Mouse (Mus musculus) layer of hippocampus, postnatal 10 days (tissue): ENCODE measurements at regions not wholly inside any gene's neighbourhood (a gene's known extent, or its start where the extent isn't known, plus 50 kb on each side); places are given as distances from the start of the nearest gene placed in this dataset.

ENCODE experiments used
- DNase-seq, 2 experiments: peaks; one replicate each; pipeline ENCODE4 v3.0.0; 2021; ENCODE audit warnings: low spot score in 2 of 2

GRCm38 (mm10) chr11:41533009-41533408 lies 467.6 kb downstream of the Gabrg2 start:
- no peak for DNase-seq

- no peak for DNase-seq
Measured at GRCm38 (mm10) chr11:41531971-41532896, 468.4 kb downstream of the Gabrg2 start.

DNA sequence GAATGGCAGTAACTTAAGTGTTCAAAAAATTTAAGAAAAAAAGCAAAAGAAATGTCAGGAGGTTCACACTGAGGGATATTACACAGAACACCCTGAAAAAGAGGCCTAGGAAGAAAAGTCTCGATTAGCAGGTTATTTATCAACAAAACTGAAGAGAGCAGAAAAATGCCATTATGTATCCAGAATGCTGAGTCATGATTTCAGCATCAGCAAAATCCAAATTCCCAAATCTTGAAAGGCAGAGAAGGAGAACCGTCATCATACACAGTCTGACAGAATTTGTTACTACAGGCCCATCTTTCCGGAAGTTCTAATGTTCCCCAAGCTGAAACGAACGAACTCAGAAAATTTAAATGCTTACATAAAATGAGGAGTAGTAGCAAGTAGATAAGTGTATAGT lies 475.7 kb downstream of the Gabrg2 start:
- DNase-seq, result no peak

GRCm38 (mm10) chr11:41493277-41493676 lies 507.4 kb downstream of the Gabrg2 start:
- DNase-seq, result peak; percentile 17 to 20

DNA sequence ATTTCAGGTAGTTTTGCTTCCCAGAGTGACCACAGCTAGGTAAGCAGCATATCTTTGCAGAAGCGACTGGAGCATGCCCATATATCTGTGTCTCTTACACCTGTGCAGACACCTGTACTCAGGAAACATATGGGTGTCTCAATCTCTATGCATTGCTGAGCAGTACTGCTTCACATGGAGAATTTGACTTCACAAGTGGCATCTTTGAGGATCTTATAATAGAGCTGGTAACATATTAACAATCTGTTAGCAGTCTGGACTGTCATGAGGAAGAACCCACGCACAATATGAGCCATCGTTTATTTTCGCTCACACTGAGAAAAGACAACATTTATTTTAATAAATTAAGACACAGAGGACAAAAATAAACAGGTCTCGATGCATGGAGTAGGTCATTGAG lies 508.7 kb downstream of the Gabrg2 start:
- peak; percentile 4 to 15 for DNase-seq

DNA sequence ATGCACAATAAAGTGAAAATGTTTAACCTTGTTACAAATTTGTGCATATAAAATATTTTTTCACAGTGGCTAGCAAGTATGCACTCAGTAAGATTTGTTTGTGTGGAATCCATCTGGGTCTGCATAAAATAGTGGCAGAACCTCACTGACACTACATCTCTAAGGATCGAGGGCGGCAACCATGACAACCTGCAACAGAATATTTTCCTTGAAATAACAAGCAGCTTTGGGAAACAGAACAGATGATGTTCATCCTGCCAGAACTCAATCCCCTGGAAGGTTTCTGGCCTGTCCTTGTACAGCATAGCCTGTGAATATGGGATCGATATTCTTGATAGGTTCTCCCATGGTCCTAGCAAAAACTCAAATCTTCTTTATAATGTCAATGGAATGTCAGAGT lies 509.4 kb downstream of the Gabrg2 start:
- peak; percentile 7 to 19 for DNase-seq

- no peak for DNase-seq
Measured at GRCm38 (mm10) chr11:41483881-41484280, 516.8 kb downstream of the Gabrg2 start.

GRCm38 (mm10) chr11:41470938-41471633 lies 529.6 kb downstream of the Gabrg2 start:
- no peak for DNase-seq

GRCm38 (mm10) chr11:41467330-41467729 lies 533.3 kb downstream of the Gabrg2 start:
- DNase-seq, result no peak

DNA sequence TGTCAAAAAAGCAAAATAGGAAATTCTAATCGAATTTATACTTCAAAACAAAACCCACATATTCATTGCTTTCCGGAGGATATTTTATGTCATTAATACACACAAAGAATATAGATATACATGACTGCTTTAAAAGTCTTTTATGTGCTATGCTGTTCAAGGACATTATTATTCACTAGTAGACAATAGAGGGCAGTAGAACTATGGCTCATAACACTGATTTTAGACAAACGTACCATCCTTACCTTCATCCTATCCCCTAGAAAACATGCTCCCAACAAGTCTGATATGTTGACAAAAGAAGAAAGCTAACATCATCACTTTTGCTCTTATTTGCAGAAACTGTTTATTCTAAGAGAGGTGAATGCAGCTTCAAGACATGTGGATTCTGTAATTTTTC lies 566.8 kb downstream of the Gabrg2 start:
- no peak for DNase-seq

GRCm38 (mm10) chr11:41425592-41425991 lies 575.1 kb downstream of the Gabrg2 start:
- no peak for DNase-seq
